Mouse (Mus musculus): ENCODE data around the gene Snx14. TPM values are rescaled to one million over a fixed set of nuclear protein-coding genes. Genes with fewer than 3 reads are reported as not detected.

Snx14 gene
- polyA plus RNA-seq, 1 experiment = 9.5 TPM

DNA sequence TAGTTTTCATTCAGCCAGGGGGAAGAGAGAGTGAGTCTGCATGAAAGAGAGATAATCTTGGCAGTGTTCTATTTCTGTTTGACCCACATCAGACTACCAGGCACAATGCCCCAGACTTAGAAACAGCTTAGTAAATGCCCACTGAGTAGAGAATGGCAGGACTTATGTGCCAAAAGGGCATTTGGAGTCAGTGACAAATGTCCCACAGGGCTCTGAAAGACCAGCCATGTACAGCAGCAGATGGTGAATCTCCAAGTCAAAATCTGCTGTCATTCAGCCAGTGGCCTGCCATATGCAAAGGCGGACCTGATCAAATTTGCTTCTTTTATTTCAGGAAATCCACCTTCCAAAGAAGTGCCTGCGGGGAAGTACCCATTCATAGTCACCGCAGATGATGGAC is 75.7 kb downstream of the Snx14 start:
- TF ChIP-seq POLR2A (IDR thresholded peaks at IDR 0.05; ENCODE audit: low read depth, low read length) (no peak), CTCF (IDR thresholded peaks at IDR 0.05; ENCODE audit: extremely low read depth, insufficient read depth, insufficient read length, insufficient replicate concordance) (no peak)
- Histone ChIP-seq H3K27ac (ENCODE audit: insufficient read depth, low read length) (no peak overlapping the region), H3K27me3 (ENCODE audit: control insufficient read depth, insufficient read depth, low read length) (no peaks in the 10 kb centered on the region), H3K36me3 (ENCODE audit: control insufficient read depth, insufficient read depth, low read length) (no peaks in the 10 kb centered on the region), H3K4me3 (ENCODE audit: extremely low read depth, insufficient read depth, insufficient read length) (no peak overlapping the region), H3K4me1 (ENCODE audit: control insufficient read depth, insufficient read depth, insufficient read length) (no peaks in the 10 kb centered on the region; the same call in 1 of the 2 replicates)
- 94% methylated on average over 3 of the region's 3 CpGs for WGBS
- DNase-seq (ENCODE audit: low read depth in 1 of 2, low spot score in 2 of 2) = no peak

GRCm38 (mm10) chr9:88362055-88362850 is 76.5 kb downstream of the Snx14 start:
- H3K27ac ChIP-seq (ENCODE audit: insufficient read depth, low read length) = no peak overlapping the region
- no peaks in the 10 kb centered on the region for H3K27me3 ChIP-seq (ENCODE audit: control insufficient read depth, insufficient read depth, low read length)
- no peak for TF ChIP-seq POLR2A (IDR thresholded peaks at IDR 0.05; ENCODE audit: low read depth, low read length)
- no peak for TF ChIP-seq CTCF (IDR thresholded peaks at IDR 0.05; ENCODE audit: extremely low read depth, insufficient read depth, insufficient read length, insufficient replicate concordance)
- no peaks in the 10 kb centered on the region; the same call in 1 of the 2 replicates for H3K4me1 ChIP-seq (ENCODE audit: control insufficient read depth, insufficient read depth, insufficient read length)
- DNase-seq (ENCODE audit: low read depth in 1 of 2, low spot score in 2 of 2) = no peak
- no peaks in the 10 kb centered on the region for H3K36me3 ChIP-seq (ENCODE audit: control insufficient read depth, insufficient read depth, low read length)
- 49% methylated on average over 5 of the region's 5 CpGs for WGBS
- no peak overlapping the region for H3K4me3 ChIP-seq (ENCODE audit: extremely low read depth, insufficient read depth, insufficient read length)

DNA sequence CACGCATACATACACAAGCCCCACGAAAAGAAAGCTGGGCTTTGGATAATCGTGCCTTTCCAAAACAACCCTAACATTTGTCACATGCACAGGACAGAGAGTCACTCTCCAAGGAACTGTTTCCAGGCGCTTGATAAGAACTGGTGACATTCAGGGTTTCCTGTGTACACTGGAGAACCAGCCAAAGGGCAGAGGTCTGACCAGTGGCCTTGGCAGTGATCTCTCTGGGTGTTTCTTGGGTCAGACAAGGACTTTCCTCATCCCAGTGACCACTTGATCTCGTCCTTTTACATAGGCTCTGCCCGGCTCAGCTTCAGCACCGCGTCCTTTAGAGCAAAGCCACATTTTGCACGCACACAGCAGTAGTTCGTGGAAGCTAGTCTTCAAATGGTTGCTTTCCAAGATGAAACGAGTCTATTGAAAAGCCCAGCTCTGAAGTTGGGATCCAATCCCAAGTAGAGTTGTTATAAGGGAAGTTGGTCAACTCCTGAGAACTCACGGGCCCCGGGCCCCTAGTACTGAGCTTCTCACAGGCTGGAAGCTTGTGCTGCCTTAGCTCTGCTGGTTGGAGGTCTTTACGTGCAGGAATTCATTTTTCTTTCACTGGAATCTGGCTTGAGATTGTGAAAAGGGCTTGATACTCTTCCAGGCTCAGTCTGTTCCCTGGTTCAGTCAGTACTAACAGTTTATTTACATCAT is 77.4 kb downstream of the Snx14 start:
- TF ChIP-seq POLR2A (IDR thresholded peaks at IDR 0.05; ENCODE audit: low read depth, low read length) (no peak), CTCF (IDR thresholded peaks at IDR 0.05; ENCODE audit: extremely low read depth, insufficient read depth, insufficient read length, insufficient replicate concordance) (no peak)
- no peaks in the 10 kb centered on the region for H3K36me3 ChIP-seq (ENCODE audit: control insufficient read depth, insufficient read depth, low read length)
- no peak overlapping the region for H3K27ac ChIP-seq (ENCODE audit: insufficient read depth, low read length)
- no peaks in the 10 kb centered on the region; the same call in 1 of the 2 replicates for H3K4me1 ChIP-seq (ENCODE audit: control insufficient read depth, insufficient read depth, insufficient read length)
- 79% methylated on average over 14 of the region's 14 CpGs for WGBS
- H3K27me3 ChIP-seq (ENCODE audit: control insufficient read depth, insufficient read depth, low read length) = no peaks in the 10 kb centered on the region
- H3K4me3 ChIP-seq (ENCODE audit: extremely low read depth, insufficient read depth, insufficient read length) = no peak overlapping the region
- DNase-seq (ENCODE audit: low read depth in 1 of 2, low spot score in 2 of 2) = no peak

GRCm38 (mm10) chr9:88359140-88359539 is 79.6 kb downstream of the Snx14 start:
- H3K4me3 ChIP-seq (ENCODE audit: extremely low read depth, insufficient read depth, insufficient read length) = no peak overlapping the region
- no peak for DNase-seq (ENCODE audit: low read depth in 1 of 2, low spot score in 2 of 2)
- WGBS = 80% methylated on average over 2 of the region's 2 CpGs

DNA sequence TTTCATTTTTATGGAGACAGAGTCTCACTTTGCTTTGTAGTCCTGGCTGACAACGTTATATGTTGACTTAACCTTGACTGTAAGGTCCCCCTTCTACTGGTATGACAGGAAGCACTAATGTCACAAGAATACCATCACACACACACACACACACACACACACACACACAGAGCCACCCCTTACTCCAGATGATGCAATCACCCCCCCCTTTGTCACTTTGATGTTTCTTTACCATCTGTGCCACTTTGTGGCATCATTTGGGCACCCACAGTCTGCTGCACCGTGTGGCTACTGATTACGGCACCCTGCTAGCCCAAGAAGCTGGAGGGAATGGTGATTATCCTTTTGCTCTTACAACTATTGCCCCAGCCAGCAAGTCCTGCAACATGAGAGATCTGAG is 81.6 kb downstream of the Snx14 start:
- no peak for DNase-seq (ENCODE audit: low read depth in 1 of 2, low spot score in 2 of 2)
- Histone ChIP-seq H3K27me3 (ENCODE audit: control insufficient read depth, insufficient read depth, low read length) (no peaks in the 10 kb centered on the region), H3K4me1 (ENCODE audit: control insufficient read depth, insufficient read depth, insufficient read length) (no peaks in the 10 kb centered on the region), H3K27ac (ENCODE audit: insufficient read depth, low read length) (no peak overlapping the region), H3K4me3 (ENCODE audit: extremely low read depth, insufficient read depth, insufficient read length) (no peak overlapping the region), H3K36me3 (ENCODE audit: control insufficient read depth, insufficient read depth, low read length) (no peaks in the 10 kb centered on the region)
- 35% methylated on average over 3 of the region's 3 CpGs for WGBS
- no peak for TF ChIP-seq CTCF (IDR thresholded peaks at IDR 0.05; ENCODE audit: extremely low read depth, insufficient read depth, insufficient read length, insufficient replicate concordance)
- TF ChIP-seq POLR2A (IDR thresholded peaks at IDR 0.05; ENCODE audit: low read depth, low read length) = no peak

More at GRCm38 (mm10) chr9:88359140-88359539, 79.6 kb downstream of the Snx14 start:
- Histone ChIP-seq H3K27me3 (ENCODE audit: control insufficient read depth, insufficient read depth, low read length) (no peaks in the 10 kb centered on the region), H3K4me1 (ENCODE audit: control insufficient read depth, insufficient read depth, insufficient read length) (no peaks in the 10 kb centered on the region; the same call in 1 of the 2 replicates), H3K36me3 (ENCODE audit: control insufficient read depth, insufficient read depth, low read length) (no peaks in the 10 kb centered on the region), H3K27ac (ENCODE audit: insufficient read depth, low read length) (no peak overlapping the region)
- TF ChIP-seq CTCF (IDR thresholded peaks at IDR 0.05; ENCODE audit: extremely low read depth, insufficient read depth, insufficient read length, insufficient replicate concordance) (no peak), POLR2A (IDR thresholded peaks at IDR 0.05; ENCODE audit: low read depth, low read length) (no peak)

- H3K4me1 ChIP-seq (ENCODE audit: control insufficient read depth, insufficient read depth, insufficient read length) = no peaks in the 10 kb centered on the region
- DNase-seq (ENCODE audit: low read depth in 1 of 2, low spot score in 2 of 2) = no peak
- WGBS = 90% methylated on average over 7 of the region's 7 CpGs
- H3K27me3 ChIP-seq (ENCODE audit: control insufficient read depth, insufficient read depth, low read length) = no peaks in the 10 kb centered on the region
- no peak overlapping the region for H3K4me3 ChIP-seq (ENCODE audit: extremely low read depth, insufficient read depth, insufficient read length)
- no peaks in the 10 kb centered on the region for H3K36me3 ChIP-seq (ENCODE audit: control insufficient read depth, insufficient read depth, low read length)
- H3K27ac ChIP-seq (ENCODE audit: insufficient read depth, low read length) = no peak overlapping the region
- no peak for TF ChIP-seq POLR2A (IDR thresholded peaks at IDR 0.05; ENCODE audit: low read depth, low read length)
- TF ChIP-seq CTCF (IDR thresholded peaks at IDR 0.05; ENCODE audit: extremely low read depth, insufficient read depth, insufficient read length, insufficient replicate concordance) = no peak
These were observed 85.3 kb downstream of the Snx14 start for GRCm38 (mm10) chr9:88353459-88353858.

Data from spleen, adult 2 months (tissue).